Mouse (Mus musculus): ENCODE measurements at regions not wholly inside any gene's neighbourhood (a gene's known extent, or its start where the extent isn't known, plus 50 kb on each side); places are given as distances from the start of the nearest gene placed in this dataset.

DNA sequence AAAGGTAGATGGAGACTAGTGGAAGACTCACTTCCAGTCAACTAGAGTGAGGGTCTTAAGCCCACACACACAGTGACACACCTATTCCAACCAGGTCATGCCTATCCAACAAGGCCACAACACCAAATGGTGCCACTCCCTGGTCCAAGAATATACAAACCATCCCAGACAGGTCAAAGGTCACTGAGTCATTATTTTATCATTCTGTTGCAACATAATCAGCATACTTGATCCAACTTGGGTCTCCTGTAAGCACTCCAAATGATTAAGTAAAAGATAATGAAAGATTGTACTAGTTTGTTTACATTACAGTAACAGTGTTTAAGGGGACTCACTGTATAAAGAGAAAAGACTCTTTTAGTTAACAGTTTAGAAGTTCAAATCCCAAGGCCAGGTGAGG is 203.2 kb upstream of the Ell2 start:
- Histone ChIP-seq H3K4me1 (replicated peaks) (no peaks in the 10 kb centered on the region), H3K9me3 (no peaks in the 10 kb centered on the region), H3K9ac (no peak overlapping the region), H3K27ac (replicated peaks) (no peak overlapping the region), H3K4me2 (no peak overlapping the region), H3K27me3 (no peaks in the 10 kb centered on the region), H3K4me3 (no peak overlapping the region), H3K36me3 (no peaks in the 10 kb centered on the region)
- ATAC-seq (ENCODE audit: low FRiP score, low read depth): no peak

DNA sequence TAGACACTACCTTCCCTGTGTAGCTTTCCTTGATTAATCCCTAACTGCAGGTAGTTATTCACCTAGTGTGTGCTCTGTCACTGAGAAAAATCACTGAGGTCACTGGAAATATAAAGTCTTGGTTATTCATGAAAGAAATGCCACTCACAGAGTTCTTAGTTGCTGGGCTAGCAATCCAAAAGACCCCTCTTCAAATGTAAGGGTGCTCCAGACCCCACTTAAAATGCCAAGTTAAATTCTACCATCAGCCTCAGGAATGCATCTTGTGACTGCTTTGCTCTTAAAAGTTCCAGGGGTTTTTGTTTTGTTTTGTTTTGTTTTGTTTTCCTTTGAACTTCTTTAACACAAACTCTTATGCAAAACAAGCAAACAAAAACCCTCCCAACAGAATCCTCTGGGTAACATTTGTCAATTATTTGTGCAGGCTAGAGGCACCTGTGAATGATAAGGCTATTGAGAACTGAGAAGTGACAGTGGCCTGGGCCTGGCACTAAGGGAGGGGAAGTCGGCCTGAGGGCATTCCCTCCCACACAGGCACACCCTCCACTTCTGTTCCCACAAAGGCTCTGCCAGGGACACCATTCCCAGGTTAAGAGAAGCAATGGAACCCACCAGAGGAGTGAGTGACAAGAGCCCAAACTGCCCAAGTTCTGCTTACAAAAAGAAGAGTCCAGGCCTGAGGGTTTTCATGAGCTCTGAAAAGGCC is 192.1 kb upstream of the Ell2 start:
- Histone ChIP-seq H3K9me3 (no peaks in the 10 kb centered on the region), H3K4me2 (no peak overlapping the region), H3K9ac (no peak overlapping the region), H3K27ac (replicated peaks) (no peak overlapping the region), H3K4me1 (replicated peaks) (no peaks in the 10 kb centered on the region), H3K4me3 (no peak overlapping the region), H3K36me3 (no peaks in the 10 kb centered on the region), H3K27me3 (no peaks in the 10 kb centered on the region)
- 44% methylated on average over 1 of the region's 1 CpGs for WGBS
- ATAC-seq (ENCODE audit: low FRiP score, low read depth): no peak

DNA sequence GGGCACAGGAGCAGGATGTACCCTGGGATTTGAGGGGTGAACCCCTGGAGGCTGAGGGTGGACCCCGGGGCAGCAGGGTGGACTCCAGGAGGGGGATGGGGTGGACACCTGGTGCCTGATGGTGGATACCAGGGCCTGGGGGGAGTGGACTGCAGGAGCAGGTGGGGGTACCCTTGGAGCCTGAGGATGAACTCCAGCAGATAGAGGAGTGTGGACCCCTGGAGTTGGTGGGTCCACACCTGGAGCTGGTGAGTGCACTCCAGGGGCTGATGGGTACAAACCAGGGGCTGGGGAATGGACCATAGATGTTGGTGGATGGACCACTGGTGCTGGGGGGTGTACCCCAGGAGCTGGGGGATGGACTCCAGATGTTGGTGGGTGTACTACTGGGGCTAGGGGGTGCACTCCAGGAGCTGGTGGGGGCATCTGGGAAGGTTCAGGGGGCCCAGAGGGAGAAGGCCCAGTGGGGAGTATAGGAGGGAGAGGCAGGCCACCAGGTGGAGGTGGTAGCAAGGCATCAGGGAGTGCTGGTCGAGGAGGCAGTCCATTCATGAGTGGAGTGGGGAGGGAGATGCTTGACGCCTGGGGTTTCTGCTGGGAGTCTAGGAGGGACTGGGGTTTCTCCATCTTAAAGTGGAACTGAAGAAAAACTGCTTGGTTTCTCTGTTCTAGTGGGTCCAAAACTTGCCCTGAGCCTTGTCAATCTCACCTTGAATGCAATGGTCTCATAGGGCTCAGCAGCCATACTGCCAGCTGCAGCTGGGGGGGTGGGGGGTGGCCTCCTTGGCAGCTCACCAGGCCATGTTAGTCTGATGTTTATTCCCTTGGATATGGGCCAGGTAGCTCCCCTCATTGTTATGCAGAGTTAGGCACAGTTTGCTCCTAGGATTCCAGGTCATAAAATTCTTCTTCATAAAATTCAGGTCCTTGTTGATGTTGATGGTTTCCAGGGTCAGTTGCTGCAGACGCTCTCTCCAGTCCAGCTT is 183.0 kb upstream of the Ell2 start:
- Histone ChIP-seq H3K4me2 (no peak overlapping the region), H3K4me1 (replicated peaks) (no peaks in the 10 kb centered on the region), H3K9me3 (no peaks in the 10 kb centered on the region), H3K36me3 (no peaks in the 10 kb centered on the region), H3K4me3 (no peak overlapping the region), H3K9ac (no peak overlapping the region), H3K27me3 (no peaks in the 10 kb centered on the region), H3K27ac (replicated peaks) (no peak overlapping the region)
- peak; percentile 45; the same call in 1 of the 2 replicates for ATAC-seq (ENCODE audit: low FRiP score, low read depth)
- WGBS: 81% methylated on average over 4 of the region's 4 CpGs

DNA sequence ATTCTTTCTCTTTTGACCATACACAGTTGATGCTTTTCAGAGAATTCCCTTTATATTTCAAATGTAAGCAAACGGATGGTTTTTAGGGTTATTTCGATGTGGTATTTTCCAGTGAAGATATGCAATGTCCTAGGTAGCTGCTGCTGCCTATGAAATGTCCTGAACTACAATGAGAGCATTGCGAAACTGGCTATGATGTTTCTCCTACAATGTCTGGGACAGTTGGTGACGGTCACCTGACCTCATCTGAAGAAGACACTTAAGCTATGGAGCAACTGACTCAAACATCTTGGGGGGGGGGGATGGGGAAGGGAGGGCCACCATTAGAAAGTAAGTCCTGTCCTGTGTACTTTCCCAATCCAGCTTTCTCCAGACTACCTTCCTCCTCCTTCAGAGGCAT is 182.1 kb upstream of the Ell2 start:
- no peak overlapping the region for H3K4me2 ChIP-seq
- H3K4me1 ChIP-seq (replicated peaks): no peaks in the 10 kb centered on the region
- no peaks in the 10 kb centered on the region for H3K27me3 ChIP-seq
- ATAC-seq (ENCODE audit: low FRiP score, low read depth): no peak
- H3K9me3 ChIP-seq: no peaks in the 10 kb centered on the region
- WGBS: 92% methylated on average over 4 of the region's 4 CpGs
- H3K36me3 ChIP-seq: no peaks in the 10 kb centered on the region
- no peak overlapping the region for H3K9ac ChIP-seq
- no peak overlapping the region for H3K4me3 ChIP-seq
- H3K27ac ChIP-seq (replicated peaks): no peak overlapping the region

DNA sequence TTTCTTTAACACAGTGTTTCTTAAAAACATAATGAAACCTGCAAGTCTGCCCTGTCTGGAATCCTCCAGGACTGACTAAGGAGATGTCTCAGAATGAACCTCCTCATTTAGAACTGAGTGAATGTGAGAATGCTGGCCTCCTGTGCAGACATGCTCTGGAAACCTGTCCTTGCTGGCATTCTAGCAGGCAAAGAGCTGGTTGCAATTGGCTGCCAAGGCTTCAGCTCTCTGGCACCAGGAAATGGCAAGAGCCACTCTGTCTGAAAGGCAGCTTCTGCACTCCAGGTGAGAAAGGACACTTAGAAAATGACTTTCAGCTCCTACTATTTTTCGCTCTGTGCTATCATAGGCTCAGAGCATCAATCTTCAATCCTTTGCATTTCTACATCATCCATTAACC is 175.0 kb upstream of the Ell2 start:
- Histone ChIP-seq H3K27ac (replicated peaks) (no peak overlapping the region), H3K4me1 (replicated peaks) (no peaks in the 10 kb centered on the region), H3K9ac (no peak overlapping the region), H3K9me3 (no peaks in the 10 kb centered on the region), H3K4me2 (no peak overlapping the region), H3K4me3 (no peak overlapping the region), H3K36me3 (no peaks in the 10 kb centered on the region), H3K27me3 (no peaks in the 10 kb centered on the region)
- ATAC-seq (ENCODE audit: low FRiP score, low read depth): no peak
- WGBS: 88% methylated on average over 1 of the region's 1 CpGs

DNA sequence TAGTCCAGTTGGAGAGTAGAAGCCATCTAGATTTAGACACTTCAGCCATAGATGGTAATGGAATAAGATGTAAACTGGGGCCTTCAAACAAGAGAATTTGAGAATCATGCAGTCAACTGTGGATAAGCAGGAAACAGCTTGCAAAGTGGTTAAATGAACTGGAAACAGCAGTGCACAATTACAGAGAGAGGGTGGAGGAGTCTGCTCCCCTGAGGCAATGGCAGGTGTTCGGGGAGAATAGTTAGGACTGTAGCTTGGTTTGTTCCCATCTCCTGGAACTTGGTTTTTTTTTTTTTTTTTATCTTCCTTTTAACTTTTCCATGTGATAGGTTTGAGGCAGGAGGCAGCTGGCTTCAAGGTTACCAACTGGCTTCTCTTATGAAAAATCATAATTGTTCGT is 165.1 kb upstream of the Ell2 start:
- Histone ChIP-seq H3K9me3 (no peaks in the 10 kb centered on the region), H3K27ac (replicated peaks) (no peak overlapping the region), H3K4me1 (replicated peaks) (no peaks in the 10 kb centered on the region), H3K4me3 (no peak overlapping the region), H3K36me3 (no peaks in the 10 kb centered on the region), H3K9ac (no peak overlapping the region), H3K4me2 (no peak overlapping the region), H3K27me3 (no peaks in the 10 kb centered on the region)
- WGBS: 50% methylated on average over 2 of the region's 2 CpGs
- no peak for ATAC-seq (ENCODE audit: low FRiP score, low read depth)

DNA sequence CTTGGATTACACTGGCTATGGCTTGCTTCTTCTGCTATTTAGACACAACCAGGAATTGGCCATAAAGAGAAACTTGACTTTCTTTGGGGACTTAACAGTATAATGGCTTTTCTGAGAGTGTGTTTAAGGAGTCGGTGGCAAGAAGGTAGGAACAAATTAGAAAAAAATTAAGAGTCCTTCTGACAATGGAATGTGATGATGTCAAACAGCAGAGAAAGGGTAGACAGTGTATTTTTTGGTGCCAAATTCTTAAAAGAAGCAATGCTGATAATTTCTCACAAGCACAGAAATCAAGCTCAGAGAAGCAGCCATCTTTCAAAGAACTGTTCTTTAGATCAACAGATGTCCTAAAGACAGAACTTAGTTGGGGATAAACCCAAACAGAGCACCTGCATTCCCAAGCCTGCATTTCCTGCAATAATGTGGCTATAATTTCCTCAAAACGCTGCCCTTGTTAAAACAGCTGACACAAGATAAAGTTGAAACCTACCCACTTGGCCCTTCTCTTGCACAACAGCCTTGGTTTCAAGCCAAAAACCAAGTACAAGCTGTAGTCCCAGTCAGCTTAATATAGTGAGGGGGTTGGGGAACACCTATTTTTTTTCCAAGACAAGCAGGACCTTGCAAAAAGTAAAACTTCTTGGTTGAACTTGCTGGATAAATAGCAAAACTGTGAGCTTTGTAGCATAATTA is 164.2 kb upstream of the Ell2 start:
- Histone ChIP-seq H3K4me1 (replicated peaks) (no peaks in the 10 kb centered on the region), H3K9ac (no peak overlapping the region), H3K36me3 (no peaks in the 10 kb centered on the region), H3K27me3 (no peaks in the 10 kb centered on the region), H3K9me3 (no peaks in the 10 kb centered on the region), H3K4me2 (no peak overlapping the region), H3K27ac (replicated peaks) (no peak overlapping the region), H3K4me3 (no peak overlapping the region)
- 77% methylated on average over 2 of the region's 2 CpGs for WGBS
- no peak for ATAC-seq (ENCODE audit: low FRiP score, low read depth)

DNA sequence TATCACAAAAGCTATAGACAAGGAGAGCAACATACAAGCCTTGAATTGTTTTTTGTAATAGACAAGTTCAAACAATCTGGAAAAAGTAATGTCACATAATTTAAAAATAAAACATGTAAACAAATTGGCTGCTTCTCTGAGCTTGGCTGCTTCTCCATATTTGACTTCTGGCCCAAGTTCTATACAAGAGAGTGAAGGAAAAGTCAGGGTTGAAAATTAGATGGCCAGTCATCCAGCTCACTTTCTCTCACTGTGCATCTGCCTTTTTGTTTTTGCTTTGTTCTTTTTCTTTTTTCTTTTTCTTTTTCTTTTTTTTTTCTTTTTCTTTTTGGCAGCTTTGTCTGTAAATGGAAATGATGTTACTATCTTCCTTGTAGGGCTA is 163.6 kb upstream of the Ell2 start:
- Histone ChIP-seq H3K9ac (no peak overlapping the region), H3K4me1 (replicated peaks) (no peaks in the 10 kb centered on the region), H3K4me2 (no peak overlapping the region), H3K27ac (replicated peaks) (no peak overlapping the region), H3K4me3 (no peak overlapping the region), H3K9me3 (no peaks in the 10 kb centered on the region), H3K27me3 (no peaks in the 10 kb centered on the region), H3K36me3 (no peaks in the 10 kb centered on the region)
- ATAC-seq (ENCODE audit: low FRiP score, low read depth): no peak

DNA sequence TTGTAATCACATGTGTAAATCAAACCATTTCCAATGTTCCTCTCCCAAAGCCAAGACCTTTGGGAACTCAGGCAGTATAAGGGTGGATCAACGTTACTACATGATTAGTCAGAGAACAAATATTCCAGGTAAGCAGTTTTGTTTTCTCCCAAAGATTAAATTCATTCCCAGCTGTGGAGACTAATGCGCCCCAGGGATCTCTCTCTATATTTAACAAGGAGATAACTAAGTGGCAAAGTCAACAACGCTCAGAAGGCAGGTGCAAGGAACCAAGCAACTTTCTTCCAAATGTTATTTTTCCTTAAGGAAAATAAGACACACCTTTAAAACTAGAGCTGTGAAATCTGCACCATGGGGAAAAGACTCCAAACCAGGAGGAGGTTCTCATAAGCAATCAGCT is 163.0 kb upstream of the Ell2 start:
- no peaks in the 10 kb centered on the region for H3K36me3 ChIP-seq
- H3K9me3 ChIP-seq: no peaks in the 10 kb centered on the region
- no peak for ATAC-seq (ENCODE audit: low FRiP score, low read depth)
- H3K27ac ChIP-seq (replicated peaks): no peak overlapping the region
- no peaks in the 10 kb centered on the region for H3K4me1 ChIP-seq (replicated peaks)
- no peaks in the 10 kb centered on the region for H3K27me3 ChIP-seq
- H3K4me3 ChIP-seq: no peak overlapping the region
- no peak overlapping the region for H3K4me2 ChIP-seq
- WGBS: 90% methylated on average over 3 of the region's 3 CpGs
- no peak overlapping the region for H3K9ac ChIP-seq

DNA sequence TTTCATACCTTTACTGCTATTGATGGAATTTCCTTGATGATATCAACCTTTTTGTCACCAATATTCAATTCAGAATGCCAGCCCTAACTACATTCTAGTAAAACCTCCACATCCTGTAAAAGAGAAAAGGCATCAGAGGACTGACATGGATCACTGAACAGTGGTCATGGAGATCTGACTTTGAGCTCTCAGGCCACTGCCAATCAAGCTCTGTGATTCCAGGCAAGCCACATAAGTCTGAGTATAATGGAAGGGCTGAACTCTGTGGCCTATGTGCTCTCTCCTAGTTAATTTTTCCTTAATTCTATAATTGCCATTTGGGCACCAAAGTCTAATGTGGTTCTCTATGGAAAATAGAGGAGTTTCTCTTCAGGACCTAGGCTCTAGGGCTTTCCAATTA is 161.8 kb upstream of the Ell2 start:
- Histone ChIP-seq H3K27ac (replicated peaks) (no peak overlapping the region), H3K36me3 (no peaks in the 10 kb centered on the region), H3K27me3 (no peaks in the 10 kb centered on the region), H3K4me1 (replicated peaks) (no peaks in the 10 kb centered on the region), H3K4me3 (no peak overlapping the region), H3K4me2 (no peak overlapping the region), H3K9ac (no peak overlapping the region), H3K9me3 (no peaks in the 10 kb centered on the region)
- ATAC-seq (ENCODE audit: low FRiP score, low read depth): no peak

DNA sequence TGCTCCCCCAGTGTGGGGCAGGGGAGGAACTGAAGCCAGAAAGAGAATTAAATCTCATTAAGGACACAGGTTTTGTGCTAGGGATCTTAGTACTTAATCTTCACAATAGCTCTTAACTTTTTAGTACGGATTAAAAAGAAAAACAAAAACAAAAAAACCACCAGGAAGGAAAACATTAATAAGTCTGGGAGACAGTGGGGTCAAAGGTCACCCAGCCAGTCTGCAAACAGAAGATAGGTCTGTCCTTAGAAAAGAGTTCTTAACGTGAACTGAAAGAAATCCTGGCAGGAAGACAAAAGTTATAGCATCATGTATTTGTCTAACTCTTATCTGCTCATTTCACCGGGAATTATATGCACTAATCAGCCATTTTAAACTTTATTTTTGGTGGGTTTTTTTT is 158.8 kb upstream of the Ell2 start:
- ATAC-seq (ENCODE audit: low FRiP score, low read depth): no peak
- Histone ChIP-seq H3K4me2 (no peak overlapping the region), H3K4me1 (replicated peaks) (no peaks in the 10 kb centered on the region), H3K9ac (no peak overlapping the region), H3K27ac (replicated peaks) (no peak overlapping the region), H3K9me3 (no peaks in the 10 kb centered on the region), H3K4me3 (no peak overlapping the region), H3K27me3 (no peaks in the 10 kb centered on the region), H3K36me3 (no peaks in the 10 kb centered on the region)
- 43% methylated on average over 3 of the region's 3 CpGs for WGBS

DNA sequence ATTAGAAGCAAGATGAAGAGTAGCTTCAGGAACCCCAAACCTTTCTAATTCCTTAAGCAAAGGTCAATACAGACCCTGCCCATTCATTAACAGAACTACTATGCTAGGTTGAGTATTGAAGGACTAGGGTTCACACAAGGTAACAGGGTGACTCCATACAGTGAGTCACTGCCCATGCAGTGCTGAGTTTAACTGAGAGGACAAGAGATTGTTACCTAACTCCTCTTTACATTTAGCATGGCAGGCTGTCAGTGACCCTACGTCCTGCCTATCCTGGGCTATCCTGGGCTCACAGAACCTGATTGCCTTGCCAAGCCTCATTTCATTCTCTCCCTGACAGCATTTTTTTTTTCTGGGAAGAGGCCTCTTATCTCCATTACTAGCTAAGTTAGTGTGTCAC is 127.6 kb upstream of the Ell2 start:
- 83% methylated on average over 1 of the region's 1 CpGs for WGBS
- no peak overlapping the region for H3K27ac ChIP-seq (replicated peaks)
- H3K4me3 ChIP-seq: no peak overlapping the region
- no peak overlapping the region for H3K9ac ChIP-seq
- H3K9me3 ChIP-seq: no peaks in the 10 kb centered on the region
- no peak overlapping the region for H3K4me2 ChIP-seq
- H3K36me3 ChIP-seq: no peaks in the 10 kb centered on the region
- no peaks in the 10 kb centered on the region for H3K4me1 ChIP-seq (replicated peaks)
- no peak for ATAC-seq (ENCODE audit: low FRiP score, low read depth)
- no peaks in the 10 kb centered on the region for H3K27me3 ChIP-seq

All from hindbrain, embryonic 15.5 days (tissue).